Mouse (Mus musculus): ENCODE measurements around the gene Dyrk1b. TPM values are rescaled to one million over a fixed set of nuclear protein-coding genes. Genes with fewer than 3 reads are reported as not detected.
"Not testable (repeated sequence)": the region's sequence is repeated elsewhere in the genome, so short reads cannot be mapped to it uniquely, and the experiment has no call there.

Dyrk1b gene
- 10 to 100 TPM; 21.3 to 22.9 TPM for total RNA-seq (2021)
- long read RNA-seq, experiment 1, transcript Dyrk1b-201 (11 exons, 2,534 nt): major isoform, 5 of 12 reads
- long read RNA-seq, experiment 1, partial matches to known transcripts: 2 of 12 reads
- long read RNA-seq, experiment 1, other reads (novel, unspliced or antisense): 3 of 12 reads
- long read RNA-seq, experiment 2, partial matches to known transcripts: 8 of 12 reads
- long read RNA-seq, experiment 2, other reads (novel, unspliced or antisense): 2 of 12 reads

DNA sequence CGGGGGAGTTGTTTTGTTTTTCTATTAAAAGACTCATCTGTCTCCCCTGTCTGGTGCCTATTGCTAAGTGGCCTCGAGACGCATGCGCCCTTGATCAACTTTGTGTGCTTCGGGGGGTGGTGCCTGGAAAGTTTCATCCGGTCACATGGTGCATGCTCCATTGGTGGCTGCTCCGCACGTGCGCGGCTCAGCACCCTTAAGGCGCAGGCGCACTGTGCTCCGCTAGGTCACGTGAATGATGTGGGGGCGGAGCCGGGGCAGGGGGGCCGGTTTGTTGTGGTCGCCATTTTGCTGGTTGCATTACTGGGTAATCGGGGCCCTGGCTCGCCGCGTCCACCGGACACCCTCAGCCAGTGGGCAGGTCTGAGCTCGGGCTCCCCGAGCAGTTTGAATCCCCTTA lies at the start of gene Dyrk1b:
Gene Dyrk1b, plus strand, starts transcription at position 242 of the 400 bp plus-strand sequence.
- peak; percentile 97 to 98 for DNase-seq (ENCODE audit: low spot score in 2 of 2)

DNA sequence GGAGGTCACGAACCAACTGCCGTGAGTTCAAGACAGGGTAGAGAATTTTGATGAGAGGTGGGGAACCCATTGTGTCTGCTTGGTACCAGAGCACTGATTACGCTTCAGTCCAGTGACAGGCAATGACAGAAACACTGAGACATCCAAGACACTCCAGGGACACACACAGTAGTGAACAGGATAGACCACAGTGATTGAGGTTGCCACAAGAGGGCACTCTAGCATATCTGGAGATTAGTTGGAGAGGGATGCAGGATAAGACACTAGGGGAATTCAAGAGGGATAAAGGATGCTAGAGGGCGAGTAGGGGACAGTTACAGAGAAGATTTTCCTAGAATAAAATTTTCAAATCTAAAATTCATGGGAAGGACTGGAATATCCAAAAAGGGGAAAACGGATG lies 41.7 kb upstream of the Dyrk1b start:
- no peak for DNase-seq (ENCODE audit: low spot score in 2 of 2)

DNA sequence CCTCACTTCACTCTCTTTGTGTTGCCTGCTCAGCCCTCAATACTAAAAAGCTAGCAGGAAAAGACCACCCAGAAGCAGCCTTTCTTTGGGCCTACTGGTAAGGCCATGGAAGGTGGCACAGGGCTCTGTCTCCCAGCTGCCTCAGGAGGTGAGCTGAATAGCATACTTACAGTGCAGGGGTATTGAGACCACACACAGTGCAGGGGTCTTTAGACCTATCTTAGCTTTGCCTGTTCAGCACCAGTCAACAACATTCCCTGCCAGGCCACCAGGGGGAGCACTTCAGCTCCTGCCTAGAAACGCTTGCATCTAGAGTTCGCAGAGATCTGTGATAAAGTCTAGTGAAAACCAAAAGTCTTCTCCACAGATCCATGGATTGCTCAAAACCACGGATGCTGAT lies 31.0 kb upstream of the Dyrk1b start:
- peak; percentile 65 to 79 for DNase-seq (ENCODE audit: low spot score in 2 of 2)

DNA sequence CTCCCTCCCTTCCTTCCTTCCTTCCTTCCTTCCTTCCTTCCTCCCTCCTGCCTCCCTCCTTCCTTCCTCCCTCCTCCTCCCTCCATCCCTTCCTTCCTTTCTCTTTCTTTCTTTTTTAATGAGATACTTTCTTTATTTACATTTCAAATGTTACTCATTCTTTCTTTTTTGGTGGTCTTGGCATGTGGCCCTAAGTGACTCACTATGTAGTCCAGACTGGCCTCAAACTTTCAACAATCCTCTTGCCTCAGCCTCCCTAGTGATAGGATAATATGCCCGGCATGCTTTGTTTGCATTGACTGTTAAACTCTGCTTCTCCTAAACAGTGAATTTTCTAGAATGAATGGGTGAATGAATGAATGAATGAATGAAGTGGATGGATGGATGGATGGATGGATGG lies 29.4 kb upstream of the Dyrk1b start:
- DNase-seq (ENCODE audit: low spot score in 2 of 2): no peak

DNA sequence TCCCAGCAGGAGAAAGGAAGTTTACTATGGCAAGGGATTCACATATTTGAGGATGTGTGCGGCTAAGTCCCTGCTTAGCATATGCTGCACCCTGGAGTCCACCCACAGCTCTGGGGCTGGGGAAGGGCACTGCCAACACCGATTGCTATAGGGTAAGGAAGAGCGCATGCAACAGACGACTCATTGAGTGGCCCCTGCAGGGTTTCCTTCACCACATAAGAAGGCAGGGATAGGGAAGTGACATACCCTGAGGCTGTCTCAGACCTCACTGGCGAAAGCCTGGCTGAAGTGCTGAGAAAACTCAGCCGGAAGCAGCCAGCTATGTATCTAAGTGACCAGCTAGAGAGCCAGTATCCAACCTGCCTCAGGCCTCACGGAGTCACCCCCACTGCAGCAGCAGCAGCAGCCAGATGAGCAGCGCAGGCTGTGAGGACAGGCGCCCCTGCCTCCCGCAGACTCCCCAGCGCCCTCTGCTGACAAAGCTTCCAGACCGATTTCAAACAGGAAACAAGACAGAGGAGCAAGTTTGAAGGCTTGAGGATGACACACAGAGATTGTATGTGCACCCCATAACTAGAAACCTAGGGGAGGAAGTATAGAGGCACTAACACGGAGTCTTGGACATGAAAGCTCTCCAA lies 27.6 kb upstream of the Dyrk1b start:
- peak in 1 of 2 experiments; percentile 46 for DNase-seq (ENCODE audit: low spot score in 2 of 2)

DNA sequence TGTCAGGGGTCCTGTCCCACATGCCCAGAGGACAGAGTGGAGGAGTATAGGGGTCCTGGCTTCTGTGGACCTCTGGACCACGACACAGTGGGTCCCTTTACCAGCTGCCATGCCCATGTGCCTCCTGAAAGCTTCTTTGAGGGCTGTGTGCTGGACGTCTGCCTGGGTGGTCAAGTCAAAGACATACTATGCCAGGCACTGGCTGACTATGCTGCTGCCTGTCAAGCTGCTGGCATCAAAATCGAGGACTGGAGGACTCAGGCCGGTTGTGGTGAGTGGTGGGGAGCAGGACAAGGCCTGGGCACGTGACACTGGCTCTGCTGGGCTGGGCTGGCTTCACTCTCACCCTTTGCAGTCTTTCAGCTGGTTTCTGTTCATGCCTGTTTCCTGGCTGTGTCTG lies 25.7 kb upstream of the Dyrk1b start:
- DNase-seq (ENCODE audit: low spot score in 2 of 2): not testable (repeated sequence)

DNA sequence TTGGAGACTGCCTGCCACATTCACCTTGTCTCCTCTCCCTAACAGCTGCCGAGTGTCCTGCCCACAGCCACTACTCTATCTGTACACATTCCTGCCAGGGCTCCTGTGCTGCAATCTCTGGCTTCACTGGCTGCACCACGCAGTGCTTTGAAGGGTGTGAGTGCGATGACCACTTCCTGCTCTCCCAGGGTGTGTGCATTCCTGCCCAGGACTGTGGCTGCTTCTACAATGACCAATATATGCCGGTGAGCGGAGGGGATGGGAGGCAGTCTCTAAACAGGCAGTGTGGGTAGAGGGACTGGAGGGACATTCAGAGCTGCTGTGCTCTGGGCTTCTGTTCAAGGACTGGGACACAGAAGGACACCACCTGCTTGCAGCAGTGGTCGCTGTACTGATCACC lies 20.0 kb upstream of the Dyrk1b start:
- no peak for DNase-seq (ENCODE audit: low spot score in 2 of 2)

DNA sequence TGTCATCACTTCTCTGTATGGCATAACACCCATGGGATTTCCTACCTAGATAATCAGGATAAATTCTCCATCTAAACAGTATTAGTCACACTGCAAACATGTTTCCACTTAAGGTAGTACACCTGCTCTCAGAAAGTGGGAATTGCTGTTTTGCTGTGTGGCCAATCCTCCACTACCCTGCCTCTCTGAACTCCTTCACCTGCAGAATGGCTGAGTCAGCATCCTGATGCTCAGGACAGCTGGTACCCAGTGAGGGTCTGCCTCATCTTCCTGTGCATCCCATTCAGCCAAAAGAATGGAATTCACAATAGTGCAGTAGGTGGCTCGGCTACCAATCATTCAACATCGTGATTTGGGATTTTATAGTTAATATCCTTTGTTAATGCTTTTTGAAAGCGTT lies 19.4 kb upstream of the Dyrk1b start:
- no peak for DNase-seq (ENCODE audit: low spot score in 2 of 2)

DNA sequence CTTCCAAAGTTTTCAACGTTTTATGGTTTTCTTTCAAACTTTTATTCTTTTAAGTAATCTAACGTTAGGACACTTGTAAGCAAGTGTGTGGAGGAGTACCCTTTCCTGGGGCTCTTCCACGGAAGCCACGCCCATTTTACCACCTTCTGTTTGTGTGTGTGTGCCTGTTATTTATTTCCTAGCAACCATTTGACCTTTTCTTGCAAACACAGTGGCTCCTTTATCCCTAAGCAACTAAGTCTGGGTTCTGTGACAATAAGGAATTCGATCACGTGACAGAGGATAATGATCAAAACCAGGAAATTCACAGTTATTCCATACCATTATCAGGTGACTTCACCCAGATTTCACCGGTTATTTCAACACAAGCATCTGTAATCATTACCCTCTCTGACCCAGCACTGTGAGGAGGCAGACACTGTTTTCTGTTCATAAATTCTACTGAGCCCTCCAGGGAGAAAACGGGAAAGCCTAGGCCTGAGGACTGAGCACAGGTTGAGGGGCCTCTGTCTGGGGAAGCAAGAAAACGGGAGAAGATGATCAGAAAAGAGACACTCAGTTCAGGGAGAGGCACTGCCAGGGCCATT lies 18.0 kb upstream of the Dyrk1b start:
- DNase-seq (ENCODE audit: low spot score in 2 of 2): no peak

DNA sequence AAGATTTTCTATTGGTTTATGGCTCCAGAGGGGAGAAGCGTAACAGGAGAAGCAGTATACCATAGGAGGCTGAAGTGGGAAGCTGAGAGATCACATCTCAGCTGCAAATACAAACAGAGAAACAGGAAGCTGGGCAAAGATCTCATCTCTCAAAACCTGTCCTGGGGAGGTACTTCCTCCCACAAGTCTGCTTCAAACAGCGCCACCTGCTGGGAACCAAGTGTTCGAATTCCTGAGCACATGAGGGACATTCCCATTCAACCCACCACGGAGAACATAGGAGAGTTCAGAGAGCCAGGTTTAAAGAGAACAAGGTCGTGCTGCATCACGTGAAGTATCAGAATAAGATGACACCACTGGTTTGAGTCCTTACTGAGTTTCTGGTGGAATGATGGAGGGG lies 13.9 kb upstream of the Dyrk1b start:
- DNase-seq (ENCODE audit: low spot score in 2 of 2): no peak

DNA sequence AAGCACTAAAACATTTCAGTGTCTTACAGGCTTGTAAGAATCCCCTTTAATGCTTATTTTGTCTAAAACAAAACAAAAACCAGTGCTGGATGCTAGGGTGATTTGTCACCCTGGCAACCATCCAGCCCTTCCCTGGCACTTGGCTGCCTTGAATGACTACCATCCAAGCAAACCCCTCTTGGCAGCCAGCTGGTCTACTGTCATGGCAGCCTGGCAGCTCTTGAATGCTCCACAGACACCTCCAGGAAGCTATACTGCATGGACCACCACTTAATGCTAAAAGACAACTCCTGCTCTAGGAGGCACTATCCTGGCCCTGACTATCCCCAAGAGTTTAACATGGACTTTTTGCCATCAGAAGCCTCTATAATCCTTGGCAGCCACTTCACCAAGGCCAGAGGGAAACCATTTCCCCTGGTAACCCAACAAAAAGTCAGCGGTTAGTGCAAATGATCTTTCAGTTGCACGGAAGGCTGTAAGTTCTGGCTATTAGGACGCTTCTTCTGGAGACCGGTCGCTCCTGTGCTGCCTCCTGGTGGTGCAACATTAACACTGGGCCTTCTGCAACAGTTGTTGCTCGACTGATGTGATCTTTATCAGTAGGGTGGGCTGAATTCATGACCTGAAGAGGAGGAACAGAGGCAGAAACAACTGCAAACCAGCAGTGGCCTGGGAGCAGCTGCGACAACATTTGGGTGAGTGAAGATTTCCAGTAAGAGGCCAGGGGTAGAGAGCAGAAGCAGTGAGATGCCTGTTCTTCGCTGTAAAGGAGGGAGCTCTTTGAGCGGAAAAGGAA lies 10.8 kb upstream of the Dyrk1b start:
- DNase-seq (ENCODE audit: low spot score in 2 of 2): peak; percentile 59 to 60

DNA sequence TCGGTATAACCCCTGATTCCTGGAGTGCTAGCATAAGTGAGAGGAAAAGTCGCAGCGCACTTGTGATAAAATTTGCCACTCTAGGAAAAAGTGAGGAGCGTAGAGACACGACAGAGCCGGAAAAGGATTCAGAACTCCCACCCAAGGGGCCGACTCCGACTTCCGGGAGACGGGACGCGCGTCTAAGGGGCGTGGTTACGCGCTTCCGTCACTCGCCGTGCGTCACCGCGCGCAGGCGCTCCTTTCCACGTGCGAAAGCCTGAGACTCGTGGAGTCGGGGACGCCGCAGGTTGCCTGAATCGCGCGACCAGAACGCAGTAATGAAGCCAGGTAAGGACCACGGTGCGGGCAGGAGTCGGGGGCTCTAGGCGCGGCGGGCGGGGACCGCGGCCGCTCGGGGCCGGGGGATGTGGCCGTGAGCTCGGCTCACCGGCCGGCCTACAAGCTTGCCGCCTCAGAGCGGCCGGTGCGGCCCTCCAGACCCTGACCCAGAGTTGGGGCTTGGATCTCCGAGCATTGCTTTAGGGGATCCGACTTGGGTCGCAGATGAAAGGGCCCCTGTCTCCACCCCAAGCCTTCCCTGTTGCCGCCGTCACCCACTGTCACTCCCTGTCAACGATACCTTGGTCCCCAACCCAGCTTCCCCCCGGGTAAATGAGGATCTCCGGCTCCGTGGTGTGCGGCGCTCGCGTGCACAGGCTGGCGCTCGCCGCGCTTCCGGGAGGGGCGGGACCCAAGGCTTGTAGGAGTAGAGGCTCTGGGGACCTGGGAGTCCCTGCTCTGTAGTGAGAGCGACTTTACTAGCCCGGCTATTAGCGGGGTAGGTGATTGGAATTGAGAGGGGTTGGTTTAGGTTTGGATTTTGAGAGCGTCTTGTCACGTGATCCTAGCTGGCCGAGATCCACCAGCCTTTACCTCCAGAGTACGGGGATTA lies 9.5 kb upstream of the Dyrk1b start, which contains the start of gene Fbl:
Gene Fbl, plus strand, starts transcription at position 222 of the 934 bp plus-strand sequence.
- peak; percentile 87 to 89 for DNase-seq (ENCODE audit: low spot score in 2 of 2)

DNA sequence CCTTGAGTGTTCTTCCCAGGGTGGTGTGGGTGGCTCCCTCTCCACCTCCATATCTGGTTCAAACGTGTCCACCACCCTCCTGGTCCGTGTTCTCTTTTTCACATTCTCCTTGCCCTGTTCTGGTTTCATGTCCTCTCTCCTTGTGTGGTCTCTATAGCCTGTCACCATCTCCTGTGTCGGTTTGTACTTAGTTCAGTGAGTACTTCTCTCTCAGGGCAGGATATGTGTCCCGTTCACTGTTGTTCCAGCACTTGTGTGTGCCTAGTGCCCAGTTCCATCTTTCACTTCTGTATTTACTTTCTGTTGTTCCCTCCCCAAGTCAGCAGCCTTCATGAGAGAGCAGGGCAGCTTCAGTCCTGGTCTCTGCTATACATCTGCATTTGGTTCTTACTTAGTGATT lies 3.9 kb upstream of the Dyrk1b start:
- no peak for DNase-seq (ENCODE audit: low spot score in 2 of 2)

DNA sequence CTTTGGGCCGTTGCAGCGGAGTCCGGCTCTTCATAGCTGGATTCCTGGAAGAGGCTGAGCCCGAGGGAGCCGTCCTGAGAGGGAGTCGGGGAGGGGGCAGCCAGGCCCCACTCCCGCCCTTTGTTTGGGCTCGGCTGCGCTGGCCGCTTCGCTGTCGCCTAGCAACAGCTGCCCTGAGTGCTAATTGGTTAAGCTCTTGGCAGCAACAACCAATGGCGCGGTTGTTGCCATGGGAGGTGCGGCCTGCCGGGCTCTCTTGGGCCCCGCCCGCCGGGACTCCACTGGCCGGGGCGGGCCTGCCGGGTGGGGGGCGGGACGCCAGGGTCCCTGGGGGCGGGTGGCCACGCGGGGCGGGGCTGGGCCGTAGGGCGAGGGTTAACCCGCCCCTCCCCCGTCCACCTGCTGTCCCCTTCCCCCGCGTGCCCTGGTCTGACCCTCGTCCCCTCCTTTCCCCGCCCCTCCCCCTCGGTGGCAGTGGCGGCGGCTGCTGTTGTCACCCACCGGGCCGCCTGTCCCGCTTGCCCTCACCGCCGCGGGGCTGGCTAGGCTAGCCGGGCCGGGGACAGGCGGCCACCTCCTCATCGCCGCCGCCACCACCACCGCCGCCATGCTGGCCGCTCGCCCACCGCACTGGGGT lies 590 bp downstream of the Dyrk1b start:
- peak; percentile 81 to 85 for DNase-seq (ENCODE audit: low spot score in 2 of 2)

DNA sequence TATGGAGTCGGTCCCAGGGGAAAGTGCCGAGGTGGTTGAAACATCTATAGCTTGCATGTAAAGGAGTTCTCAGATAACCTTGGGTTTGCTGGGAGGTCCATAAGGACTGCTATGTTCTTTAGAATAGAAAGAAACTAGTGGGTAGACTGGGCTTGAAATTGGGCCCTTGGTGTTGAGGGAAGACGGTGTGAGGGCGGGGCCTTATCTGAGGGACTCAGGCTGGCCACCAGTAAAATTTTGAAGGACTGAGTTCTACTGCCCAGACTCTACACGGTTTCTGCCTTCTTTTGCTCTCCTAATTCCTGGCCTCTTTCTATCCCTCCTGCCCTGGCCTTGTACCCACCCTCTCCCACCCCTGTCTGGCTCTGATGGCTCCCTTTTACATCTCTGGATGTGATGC lies 1.6 kb downstream of the Dyrk1b start:
- no peak for DNase-seq (ENCODE audit: low spot score in 2 of 2)

DNA sequence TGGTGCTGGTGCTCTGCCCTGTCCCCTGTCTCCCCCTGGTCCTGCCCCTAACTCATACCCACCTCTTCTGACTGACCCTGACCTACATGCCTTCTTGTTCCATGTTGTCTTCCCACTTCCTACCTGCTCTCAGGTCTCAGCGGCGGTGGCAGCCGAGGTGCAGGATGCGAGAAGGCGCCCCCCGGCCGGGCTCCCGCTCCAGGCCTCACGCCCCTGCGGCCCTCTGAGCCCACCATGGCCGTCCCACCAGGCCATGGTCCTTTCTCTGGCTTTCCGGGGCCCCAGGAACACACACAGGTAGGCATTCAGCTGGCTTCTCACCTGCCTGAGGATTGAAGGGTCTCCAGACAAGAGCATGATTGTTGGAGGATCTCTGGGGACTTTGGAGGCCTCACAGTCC lies 2.1 kb downstream of the Dyrk1b start:
- no peak for DNase-seq (ENCODE audit: low spot score in 2 of 2)

DNA sequence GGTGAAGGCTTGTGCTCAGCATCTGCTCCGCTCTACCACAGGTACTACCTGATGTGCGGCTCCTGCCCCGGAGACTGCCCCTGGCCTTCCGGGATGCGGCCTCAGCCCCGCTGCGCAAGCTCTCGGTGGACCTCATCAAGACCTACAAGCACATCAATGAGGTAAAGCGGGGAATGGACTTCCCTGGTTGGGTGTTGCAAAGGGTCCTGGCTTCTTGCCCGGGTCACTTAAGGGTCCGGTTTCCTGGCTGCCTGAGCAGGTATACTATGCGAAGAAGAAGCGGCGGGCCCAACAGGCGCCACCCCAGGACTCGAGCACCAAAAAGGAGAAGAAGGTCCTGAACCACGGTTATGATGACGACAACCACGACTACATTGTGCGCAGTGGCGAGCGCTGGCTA lies 3.1 kb downstream of the Dyrk1b start:
- DNase-seq (ENCODE audit: low spot score in 2 of 2): no peak

DNA sequence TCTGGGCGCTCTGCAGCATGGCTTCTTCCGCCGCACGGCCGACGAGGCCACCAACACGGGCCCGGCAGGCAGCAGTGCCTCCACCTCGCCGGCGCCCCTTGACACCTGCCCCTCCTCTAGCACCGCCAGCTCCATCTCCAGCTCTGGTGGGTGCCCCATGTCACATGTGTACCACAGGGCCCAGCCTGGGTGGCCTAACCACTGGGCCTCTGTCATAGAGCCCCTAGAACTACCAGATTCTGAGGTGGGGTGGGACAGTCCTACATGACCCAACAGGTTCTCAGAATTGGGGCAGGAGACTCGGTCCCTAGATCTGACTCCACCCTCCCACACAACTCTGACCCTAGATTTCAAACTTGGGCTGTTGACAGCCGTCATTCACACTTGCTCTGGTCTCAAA lies 6.6 kb downstream of the Dyrk1b start:
- no peak for DNase-seq (ENCODE audit: low spot score in 2 of 2)

DNA sequence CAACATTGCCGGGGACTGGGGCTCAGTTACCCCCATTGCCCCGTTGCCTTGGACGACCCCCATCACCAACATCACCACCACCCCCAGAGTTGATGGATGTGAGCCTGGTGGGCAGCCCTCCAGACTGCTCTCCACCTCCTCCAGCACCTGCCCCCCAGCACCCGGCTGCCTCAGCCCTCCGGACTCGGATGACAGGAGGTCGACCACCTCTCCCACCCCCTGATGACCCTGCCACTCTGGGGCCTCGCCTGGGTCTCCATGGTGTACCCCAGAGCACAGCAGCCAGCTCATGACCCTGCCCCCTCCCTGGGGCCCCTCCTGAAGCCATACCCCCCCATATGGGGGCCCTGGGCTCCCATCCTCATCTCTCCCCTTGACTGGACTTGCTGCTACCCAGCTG lies 7.4 kb downstream of the Dyrk1b start:
- no peak for DNase-seq (ENCODE audit: low spot score in 2 of 2)

DNA sequence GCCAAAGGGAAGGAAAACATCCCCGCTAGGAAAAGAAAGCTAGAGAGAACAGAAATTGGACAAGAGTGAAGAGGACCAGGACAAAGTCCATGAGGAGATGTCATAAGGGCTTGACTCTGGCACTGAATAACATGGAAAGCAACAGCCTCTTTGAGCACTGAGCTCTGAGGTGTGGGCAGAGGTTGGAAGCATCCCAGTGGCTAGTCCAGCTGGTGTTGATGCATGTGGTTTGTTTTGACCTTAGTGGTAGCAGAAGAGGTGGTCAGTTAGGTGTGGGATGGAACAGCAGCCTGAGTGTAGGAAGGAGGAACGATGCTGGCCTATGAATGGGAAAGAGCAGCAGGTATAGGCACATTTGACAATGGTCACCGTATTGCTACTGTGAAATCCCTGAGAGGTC lies 12.2 kb downstream of the Dyrk1b start:
- DNase-seq (ENCODE audit: low spot score in 2 of 2): no peak
